Comparison of ENCODE assay signal across 21 mouse cellular contexts in the genomic region with DNA sequence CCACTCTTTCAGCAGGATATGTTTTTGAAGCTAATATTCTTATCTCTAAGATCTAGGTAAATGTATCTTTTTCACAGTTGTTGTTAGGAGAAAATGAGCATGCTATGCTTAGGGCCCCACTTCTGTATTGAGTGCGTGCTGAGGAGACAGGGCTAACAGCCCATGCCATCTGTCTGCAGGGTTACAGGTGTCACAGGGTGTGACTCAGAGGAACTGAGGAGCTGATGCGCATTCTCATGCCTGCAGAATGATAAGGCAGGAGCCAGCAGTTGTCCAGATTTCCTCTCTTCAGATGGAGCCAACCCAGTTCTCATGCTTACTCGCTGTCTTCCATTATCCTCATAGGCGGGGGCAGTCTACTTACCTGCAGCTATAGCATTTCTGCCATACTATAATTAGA.
DNase-seq lines count a peak whose midpoint lies in the region; ATAC-seq and TF ChIP-seq lines count a peak whose summit lies in the region.
"Had no signal": no experiment of that assay in that cellular context is flagged by ENCODE, and none has a peak within 500 bp of the region (broad histone marks: within the 10 kb centered on the region; RNA-seq: fewer than 3 reads in every experiment).

No protein-coding gene starts in this region.

- H3K4me2 ChIP-seq in liver, embryonic 11.5 days: no peak overlapping the region
- H3K4me2 ChIP-seq in liver, embryonic 14.5 days (ENCODE audit: low read depth): no peak overlapping the region
- H3K4me2 ChIP-seq: embryonic facial prominence, embryonic 13.5 days; heart, embryonic 15.5 days; liver, embryonic 15.5 days had no signal

- no peak overlapping the region for H3ac ChIP-seq in C2C12 (ENCODE audit: control insufficient read depth, insufficient read length, low read depth)

- H3K79me3 ChIP-seq in C2C12 (ENCODE audit: low read depth): peaks cover 8% of the 10 kb centered on the region

- no peaks in the 10 kb centered on the region for H3K9me3 ChIP-seq in liver, embryonic 11.5 days (ENCODE audit: control insufficient read depth, low read length)
- no peaks in the 10 kb centered on the region for H3K9me3 ChIP-seq in liver, embryonic 14.5 days (ENCODE audit: control insufficient read depth, low read length)
- H3K9me3 ChIP-seq: embryonic facial prominence, embryonic 13.5 days; heart, embryonic 15.5 days; hindbrain, embryonic 10.5 days; liver, embryonic 15.5 days; megakaryocyte, embryonic 14.5 days had no signal

- no peak for TF ChIP-seq POLR2A in cerebellum, adult 2 months (IDR thresholded peaks at IDR 0.05; ENCODE audit: borderline replicate concordance, insufficient read depth, low read length)

- peaks cover 58% of the 10 kb centered on the region for H3K79me2 ChIP-seq in C2C12 (ENCODE audit: control insufficient read depth, insufficient read depth)

- TF ChIP-seq EP300 in liver, embryonic 14.5 days (IDR thresholded peaks at IDR 0.05; ENCODE audit: low read depth): peak; percentile 30; the same call in 1 of the 2 replicates

- no peak for TF ChIP-seq CTCF in C2C12 (IDR thresholded peaks at IDR 0.05; ENCODE audit: control insufficient read depth, insufficient read depth, insufficient read length)
- no peak for TF ChIP-seq CTCF in cerebellum, adult 2 months (IDR thresholded peaks at IDR 0.05; ENCODE audit: borderline replicate concordance, insufficient read depth, low read depth, low read length)
- TF ChIP-seq CTCF in liver, embryonic 14.5 days (IDR thresholded peaks at IDR 0.05; ENCODE audit: low read depth): no peak

- H3K27ac ChIP-seq in liver, embryonic 11.5 days (ENCODE audit: low read depth, low read length): no peak overlapping the region
- peak overlapping the region; percentile 83 for H3K27ac ChIP-seq in cerebellum, adult 2 months (ENCODE audit: insufficient read depth, low read length)
- H3K27ac ChIP-seq in liver, embryonic 14.5 days: no peak overlapping the region
- H3K27ac ChIP-seq: embryonic facial prominence, embryonic 13.5 days; heart, embryonic 15.5 days; hindbrain, embryonic 10.5 days; liver, embryonic 15.5 days; stomach, postnatal 0 days had no signal

- no peak overlapping the region for H3K4me3 ChIP-seq in liver, embryonic 11.5 days (ENCODE audit: low read depth, low read length)
- H3K4me3 ChIP-seq in C2C12 (ENCODE audit: insufficient read depth, poor library complexity, severe bottlenecking): no peak overlapping the region
- no peak overlapping the region for H3K4me3 ChIP-seq in cerebellum, adult 2 months (replicated peaks; ENCODE audit: insufficient read depth, low read depth, low read length)
- H3K4me3 ChIP-seq in liver, embryonic 14.5 days (ENCODE audit: insufficient read depth in 1 of 2, low read depth in 2 of 2, low read length in 2 of 2): no peak overlapping the region
- H3K4me3 ChIP-seq: embryonic facial prominence, embryonic 13.5 days; heart, embryonic 15.5 days; hindbrain, embryonic 10.5 days; liver, embryonic 15.5 days; megakaryocyte, embryonic 14.5 days had no signal

- H3K36me3 ChIP-seq in liver, embryonic 11.5 days (ENCODE audit: control insufficient read depth, insufficient read depth, low read length): no peaks in the 10 kb centered on the region
- H3K36me3 ChIP-seq in C2C12 (ENCODE audit: control insufficient read depth, insufficient read depth): peaks cover 4% of the 10 kb centered on the region
- H3K36me3 ChIP-seq in liver, embryonic 14.5 days (replicated peaks; ENCODE audit: control insufficient read depth, insufficient read depth, low read depth): no peaks in the 10 kb centered on the region
- H3K36me3 ChIP-seq: embryonic facial prominence, embryonic 13.5 days; heart, embryonic 15.5 days; hindbrain, embryonic 10.5 days; liver, embryonic 15.5 days had no signal

- H3K4me1 ChIP-seq in liver, embryonic 11.5 days (replicated peaks; ENCODE audit: control insufficient read depth, insufficient read depth, low read length): no peaks in the 10 kb centered on the region
- peaks cover 32% of the 10 kb centered on the region for H3K4me1 ChIP-seq in cerebellum, adult 2 months (ENCODE audit: control insufficient read depth, insufficient read depth, low read length)
- H3K4me1 ChIP-seq in liver, embryonic 14.5 days (replicated peaks; ENCODE audit: control insufficient read depth in 2 of 2, insufficient read depth in 2 of 2, low read length in 1 of 2): no peaks in the 10 kb centered on the region
- H3K4me1 ChIP-seq: hindbrain, embryonic 10.5 days had no signal

- H3K9ac ChIP-seq in liver, embryonic 11.5 days (ENCODE audit: low read depth, low read length): no peak overlapping the region
- no peak overlapping the region for H3K9ac ChIP-seq in liver, embryonic 14.5 days (replicated peaks)
- H3K9ac ChIP-seq: embryonic facial prominence, embryonic 13.5 days; heart, embryonic 15.5 days; liver, embryonic 15.5 days had no signal

- no peaks in the 10 kb centered on the region for H3K27me3 ChIP-seq in liver, embryonic 11.5 days (replicated peaks; ENCODE audit: control insufficient read depth, insufficient read depth, low read length)
- no peaks in the 10 kb centered on the region for H3K27me3 ChIP-seq in C2C12 (ENCODE audit: control insufficient read depth, insufficient read depth, insufficient read length)
- no peaks in the 10 kb centered on the region for H3K27me3 ChIP-seq in cerebellum, adult 2 months (ENCODE audit: control insufficient read depth, insufficient read depth, low read length)
- no peaks in the 10 kb centered on the region for H3K27me3 ChIP-seq in liver, embryonic 14.5 days (ENCODE audit: control insufficient read depth, insufficient read depth, low read length)
- H3K27me3 ChIP-seq: embryonic facial prominence, embryonic 13.5 days; heart, embryonic 15.5 days; liver, embryonic 15.5 days; megakaryocyte, embryonic 14.5 days had no signal

- ATAC-seq in liver, embryonic 11.5 days (replicated peaks; ENCODE audit: low FRiP score): 0 out of 2 replicates have a peak, but pooled peaks have one; percentile 53
- no peak for ATAC-seq in liver, embryonic 14.5 days (ENCODE audit: insufficient read depth)
- ATAC-seq: forebrain, embryonic 16.5 days; midbrain, embryonic 16.5 days had no signal

- WGBS in liver, embryonic 11.5 days: 79% methylated on average over 4 of the region's 4 CpGs
- 31% methylated on average over 4 of the region's 4 CpGs for WGBS in cerebellum, adult 2 months
- WGBS in liver, embryonic 14.5 days (ENCODE audit: insufficient replicate concordance): 38% methylated on average over 4 of the region's 4 CpGs

- DNase-seq in liver, embryonic 11.5 days (ENCODE audit: low spot score): no peak
- no peak for DNase-seq in liver
- peak; percentile 49 to 70 for DNase-seq in cerebellum, adult 2 months
- DNase-seq in liver, embryonic 14.5 days (ENCODE audit: low read depth in 3 of 3, low spot score in 3 of 3): no peak
- DNase-seq in heart, adult 8-10 months (ENCODE audit: low spot score): no peak
- DNase-seq in kidney, adult 8-10 months: no peak
- no peak for DNase-seq in left cerebral cortex, adult 9 months (ENCODE audit: low spot score in 2 of 2)
- DNase-seq: adrenal gland, adult 2 months; layer of hippocampus, postnatal 36 days; left cerebral cortex, postnatal 4 days; lung, postnatal 10 days; spleen, adult 18-20 months had no signal

TF ChIP-seq in C2C12, 6 proteins besides CTCF, POLR2A, EP300 and RAD21:
- TF ChIP-seq MYOD1 (IDR thresholded peaks at IDR 0.05; ENCODE audit: control insufficient read depth, insufficient read length, low read depth): peak; percentile 79
- TF ChIP-seq USF1 (IDR thresholded peaks at IDR 0.05; ENCODE audit: low read depth): no peak

Comparison
In these comparisons a context has a peak if more than half of its experiments do, and no peak if none do; other contexts are left out.
1. DNase-seq: peak in cerebellum, adult 2 months (2 of 2); none in liver, embryonic 11.5 days (single experiment), liver (single experiment), liver, embryonic 14.5 days (0 of 3), heart, adult 8-10 months (single experiment), kidney, adult 8-10 months (0 of 2) and left cerebral cortex, adult 9 months (0 of 2).